Mouse (Mus musculus): ENCODE results near the gene Gm11627. TPM values are rescaled to one million over a fixed set of nuclear protein-coding genes. Genes with fewer than 3 reads are reported as not detected.

Gm11627 gene
- total and polyA plus RNA-seq, 3 experiments, result 1.2 to 4.0 (median 1.5) TPM

GRCm38 (mm10) chr11:102619449-102619848, 40.2 kb upstream of the Gm11627 start:
- intact Hi-C loops (cut with DNase I), result no loop called here
- H3K27ac ChIP-seq, result no peak overlapping the region

DNA sequence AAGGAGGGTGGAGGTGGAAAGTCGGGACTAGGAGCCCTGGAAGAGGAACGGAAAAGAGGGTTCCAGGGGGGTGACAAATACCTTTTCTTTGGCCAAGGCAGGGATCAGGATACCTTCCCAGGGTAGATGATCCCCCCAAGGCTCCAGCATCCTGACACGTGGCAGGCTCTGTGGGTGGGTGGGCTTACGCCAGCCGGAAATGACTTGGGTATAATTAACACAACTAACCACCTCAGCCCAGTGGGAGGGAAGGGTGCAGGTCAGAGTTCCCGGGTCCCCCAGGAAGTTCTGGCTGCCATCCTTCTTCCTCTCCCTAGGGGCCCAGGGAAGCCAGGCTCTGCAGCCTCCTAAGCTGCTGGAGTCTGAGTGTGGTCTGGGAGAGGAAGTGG, 32.0 kb upstream of the Gm11627 start:
- no peak overlapping the region for H3K27ac ChIP-seq
- 35% methylated on average over 6 of the region's 6 CpGs for WGBS
- TF ChIP-seq POLR2A (IDR thresholded peaks at IDR 0.05; ENCODE audit: insufficient read depth, low read depth, low read length) (no peak), EP300 (IDR thresholded peaks at IDR 0.05; ENCODE audit: insufficient read depth, low read depth, low read length) (no peak), CTCF (IDR thresholded peaks at IDR 0.05) (no peak)
- H3K79me2 ChIP-seq (replicated peaks; ENCODE audit: control insufficient read depth, insufficient read depth, low read length), result no peaks in the 10 kb centered on the region
- H3K4me1 ChIP-seq (ENCODE audit: control insufficient read depth, insufficient read depth, low read length), result no peaks in the 10 kb centered on the region
- no peaks in the 10 kb centered on the region for H3K36me3 ChIP-seq (ENCODE audit: control insufficient read depth, insufficient read depth, low read length)
- H3K27me3 ChIP-seq (ENCODE audit: control insufficient read depth, insufficient read depth, low read length), result no peaks in the 10 kb centered on the region
- no peak overlapping the region for H3K9ac ChIP-seq (ENCODE audit: low read depth, low read length)
- intact Hi-C loops (cut with DNase I), result no loop called here
- H3K4me3 ChIP-seq, result no peak overlapping the region
- DNase-seq, result no peak

More at GRCm38 (mm10) chr11:102619449-102619848, 40.2 kb upstream of the Gm11627 start:
- no peaks in the 10 kb centered on the region for H3K79me2 ChIP-seq (replicated peaks; ENCODE audit: control insufficient read depth, insufficient read depth, low read length)
- H3K4me1 ChIP-seq (ENCODE audit: control insufficient read depth, insufficient read depth, low read length), result no peaks in the 10 kb centered on the region
- H3K27me3 ChIP-seq (ENCODE audit: control insufficient read depth, insufficient read depth, low read length), result no peaks in the 10 kb centered on the region
- DNase-seq, result no peak
- WGBS, result 55% methylated on average over 2 of the region's 2 CpGs
- H3K36me3 ChIP-seq (ENCODE audit: control insufficient read depth, insufficient read depth, low read length), result no peaks in the 10 kb centered on the region
- no peak overlapping the region for H3K4me3 ChIP-seq
- H3K9ac ChIP-seq (ENCODE audit: low read depth, low read length), result no peak overlapping the region
- peak; percentile 24; the same call in 1 of the 2 replicates for TF ChIP-seq CTCF (IDR thresholded peaks at IDR 0.05)
- no peak for TF ChIP-seq EP300 (IDR thresholded peaks at IDR 0.05; ENCODE audit: insufficient read depth, low read depth, low read length)

GRCm38 (mm10) chr11:102610675-102611316, 31.5 kb upstream of the Gm11627 start:
- Histone ChIP-seq H3K4me3 (no peak overlapping the region), H3K4me1 (ENCODE audit: control insufficient read depth, insufficient read depth, low read length) (no peaks in the 10 kb centered on the region), H3K36me3 (ENCODE audit: control insufficient read depth, insufficient read depth, low read length) (no peaks in the 10 kb centered on the region), H3K27ac (no peak overlapping the region), H3K9ac (ENCODE audit: low read depth, low read length) (no peak overlapping the region), H3K79me2 (replicated peaks; ENCODE audit: control insufficient read depth, insufficient read depth, low read length) (no peaks in the 10 kb centered on the region), H3K27me3 (ENCODE audit: control insufficient read depth, insufficient read depth, low read length) (no peaks in the 10 kb centered on the region; the same call in 1 of the 2 replicates)
- TF ChIP-seq EP300 (IDR thresholded peaks at IDR 0.05; ENCODE audit: insufficient read depth, low read depth, low read length) (no peak), CTCF (IDR thresholded peaks at IDR 0.05) (no peak), POLR2A (IDR thresholded peaks at IDR 0.05; ENCODE audit: insufficient read depth, low read depth, low read length) (no peak)
- intact Hi-C loops (cut with DNase I), result no loop called here
- 53% methylated on average over 9 of the region's 9 CpGs for WGBS
- DNase-seq, result no peak

DNA sequence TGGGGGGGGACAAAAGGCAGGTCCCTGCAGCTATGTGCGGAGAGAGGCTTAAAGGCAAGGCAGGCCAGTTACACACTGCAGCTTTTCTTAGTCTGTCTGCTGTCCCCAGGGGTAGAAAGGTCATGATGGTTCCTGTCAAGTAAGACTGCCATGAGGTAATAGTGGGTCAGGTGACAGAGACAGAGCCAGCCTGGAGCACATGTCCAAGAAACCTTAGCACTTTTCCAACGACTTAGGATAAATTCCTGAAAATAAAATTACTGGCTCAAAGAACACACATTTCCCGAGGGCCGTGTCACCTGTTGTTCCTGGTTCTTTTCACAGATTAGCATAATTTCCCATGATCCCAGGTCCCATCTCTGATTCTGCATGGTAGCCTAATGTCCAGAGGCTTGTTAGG, 31.0 kb upstream of the Gm11627 start:
- DNase-seq, result no peak
- intact Hi-C loops (cut with DNase I), result no loop called here
- Histone ChIP-seq H3K9ac (ENCODE audit: low read depth, low read length) (no peak overlapping the region), H3K79me2 (replicated peaks; ENCODE audit: control insufficient read depth, insufficient read depth, low read length) (no peaks in the 10 kb centered on the region), H3K4me1 (ENCODE audit: control insufficient read depth, insufficient read depth, low read length) (peaks cover 2% of the 10 kb centered on the region; the same call in 1 of the 2 replicates), H3K4me3 (no peak overlapping the region), H3K27ac (no peak overlapping the region), H3K27me3 (ENCODE audit: control insufficient read depth, insufficient read depth, low read length) (peaks cover 2% of the 10 kb centered on the region; the same call in 1 of the 2 replicates), H3K36me3 (ENCODE audit: control insufficient read depth, insufficient read depth, low read length) (no peaks in the 10 kb centered on the region)
- 54% methylated on average over 4 of the region's 4 CpGs for WGBS
- TF ChIP-seq POLR2A (IDR thresholded peaks at IDR 0.05; ENCODE audit: insufficient read depth, low read depth, low read length) (no peak), CTCF (IDR thresholded peaks at IDR 0.05) (no peak), EP300 (IDR thresholded peaks at IDR 0.05; ENCODE audit: insufficient read depth, low read depth, low read length) (no peak)

- Histone ChIP-seq H3K9ac (ENCODE audit: low read depth, low read length) (no peak overlapping the region), H3K27ac (no peak overlapping the region), H3K27me3 (ENCODE audit: control insufficient read depth, insufficient read depth, low read length) (peaks cover 8% of the 10 kb centered on the region; the same call in 1 of the 2 replicates), H3K4me1 (ENCODE audit: control insufficient read depth, insufficient read depth, low read length) (peaks cover 2% of the 10 kb centered on the region; the same call in 1 of the 2 replicates), H3K36me3 (ENCODE audit: control insufficient read depth, insufficient read depth, low read length) (no peaks in the 10 kb centered on the region), H3K79me2 (replicated peaks; ENCODE audit: control insufficient read depth, insufficient read depth, low read length) (no peaks in the 10 kb centered on the region), H3K4me3 (no peak overlapping the region)
- no peak for DNase-seq
- WGBS, result 69% methylated on average over 8 of the region's 8 CpGs
- intact Hi-C loops (cut with DNase I), result no loop called here
- no peak for TF ChIP-seq EP300 (IDR thresholded peaks at IDR 0.05; ENCODE audit: insufficient read depth, low read depth, low read length)
- no peak for TF ChIP-seq POLR2A (IDR thresholded peaks at IDR 0.05; ENCODE audit: insufficient read depth, low read depth, low read length)
- TF ChIP-seq CTCF (IDR thresholded peaks at IDR 0.05), result no peak
Observed at GRCm38 (mm10) chr11:102609483-102609882, 30.2 kb upstream of the Gm11627 start.

- no peak overlapping the region for H3K4me3 ChIP-seq
Observed at GRCm38 (mm10) chr11:102608691-102609090, 29.4 kb upstream of the Gm11627 start.

More at GRCm38 (mm10) chr11:102608691-102609090, 29.4 kb upstream of the Gm11627 start:
- 61% methylated on average over 4 of the region's 4 CpGs for WGBS
- intact Hi-C loops (cut with DNase I), result no loop called here
- peaks cover 8% of the 10 kb centered on the region; the same call in 1 of the 2 replicates for H3K27me3 ChIP-seq (ENCODE audit: control insufficient read depth, insufficient read depth, low read length)
- H3K4me1 ChIP-seq (ENCODE audit: control insufficient read depth, insufficient read depth, low read length), result peaks cover 2% of the 10 kb centered on the region; the same call in 1 of the 2 replicates
- TF ChIP-seq CTCF (IDR thresholded peaks at IDR 0.05) (no peak), EP300 (IDR thresholded peaks at IDR 0.05; ENCODE audit: insufficient read depth, low read depth, low read length) (no peak), POLR2A (IDR thresholded peaks at IDR 0.05; ENCODE audit: insufficient read depth, low read depth, low read length) (no peak)
- H3K79me2 ChIP-seq (replicated peaks; ENCODE audit: control insufficient read depth, insufficient read depth, low read length), result no peaks in the 10 kb centered on the region
- DNase-seq, result no peak
- no peak overlapping the region for H3K27ac ChIP-seq
- H3K9ac ChIP-seq (ENCODE audit: low read depth, low read length), result no peak overlapping the region
- no peaks in the 10 kb centered on the region for H3K36me3 ChIP-seq (ENCODE audit: control insufficient read depth, insufficient read depth, low read length)

Data from heart, adult 2 months (tissue).